Mouse (Mus musculus) heart, adult 2 months (tissue): ENCODE data around the gene Ptpn6.
"Not testable (repeated sequence)": the region's sequence is repeated elsewhere in the genome, so short reads cannot be mapped to it uniquely, and the experiment has no call there.

Experiments
- CTCF ChIP-seq: fragments of 200-600 bp; IDR thresholded peaks from 2 replicates; pipeline ENCODE4 v1.8.1; 2022; ENCODE audit warnings: antibody characterized with exemption, mild to moderate bottlenecking, moderate library complexity
- EP300 ChIP-seq: fragments of 200-500 bp; IDR thresholded peaks from 2 replicates; pipeline ENCODE4 v1.6.1; 2011; ENCODE audit warnings: low read depth, low read length, control low read depth; ENCODE audit not compliant: insufficient read depth
- POLR2A ChIP-seq: fragments of 200-500 bp; IDR thresholded peaks from 2 replicates; pipeline ENCODE4 v1.6.1; 2011; ENCODE audit warnings: mild to moderate bottlenecking, low read depth, low read length, control low read depth; ENCODE audit not compliant: insufficient read depth

DNA sequence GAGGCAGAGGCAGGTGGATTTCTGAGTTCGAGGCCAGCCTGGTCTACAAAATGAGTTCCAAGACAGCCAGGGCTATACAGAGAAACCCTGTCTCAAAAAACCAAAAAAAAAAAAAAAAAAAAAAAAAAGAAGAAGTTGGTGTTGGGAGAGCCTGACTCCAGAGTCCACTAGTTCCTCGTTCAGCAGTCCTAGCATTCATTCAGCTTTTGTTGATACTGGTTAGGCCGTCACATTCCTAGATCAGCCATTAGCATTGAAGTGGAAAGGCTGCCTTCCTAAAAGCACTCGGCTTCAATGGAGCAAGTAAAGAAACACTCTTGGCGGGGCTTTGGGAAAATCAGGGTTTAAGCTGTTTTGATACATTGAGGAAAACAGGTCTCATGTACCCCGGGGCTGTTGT lies 56.2 kb downstream of the Ptpn6 start:
- TF ChIP-seq CTCF, POLR2A, EP300: not testable (repeated sequence)
